Mouse (Mus musculus) lung, postnatal 0 days (tissue): Measurements from ENCODE around the gene Gucd1.
"Not testable (repeated sequence)": the region's sequence is repeated elsewhere in the genome, so short reads cannot be mapped to it uniquely, and the experiment has no call there.

Experiments
- CTCF ChIP-seq: IDR thresholded peaks from 2 replicates; pipeline ENCODE4 v1.5.1; 2016; ENCODE audit warnings: antibody characterized with exemption, mild to moderate bottlenecking
- EP300 ChIP-seq: IDR thresholded peaks from 2 replicates; pipeline ENCODE4 v1.6.1; 2016; ENCODE audit warnings: antibody characterized with exemption, mild to moderate bottlenecking, control low read depth

GRCm38 (mm10) chr10:75499214-75499613 lies 18.6 kb downstream of the Gucd1 start:
- TF ChIP-seq CTCF, EP300: not testable (repeated sequence)
